Mouse (Mus musculus) spleen, postnatal 4 days (tissue): ENCODE results near the gene Olfr1253.

ENCODE experiments used
- DNase-seq, 2 experiments: peaks; one replicate each; pipeline ENCODE4 v3.0.0; 2022; ENCODE audit warnings: low spot score in 2 of 2

Gene Olfr1253

DNA sequence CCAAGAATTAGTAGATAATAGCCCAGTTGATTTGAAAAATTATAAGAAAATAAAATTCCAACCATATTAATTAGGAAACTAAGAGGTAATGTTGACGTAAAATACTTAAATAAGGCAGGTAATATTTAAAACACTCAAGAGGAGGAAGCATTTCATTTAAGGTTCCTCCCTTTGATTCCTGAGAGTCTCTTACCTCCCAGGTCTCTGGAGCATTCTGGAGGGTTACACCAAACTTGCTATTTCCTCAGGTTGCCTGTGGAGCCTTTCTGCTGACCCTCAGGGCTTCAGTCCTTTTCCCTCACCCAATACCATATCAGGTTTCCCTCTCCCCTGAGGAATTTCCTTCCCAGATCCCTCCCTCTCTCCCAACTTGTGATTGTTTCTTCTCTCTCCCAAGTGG lies at the start of gene Olfr1253:
Olfr1253 (minus strand) TSS at position 101 of the 400 bp plus-strand sequence.
- DNase-seq: no peak

- DNase-seq: no peak
These were observed 42.7 kb upstream of the Olfr1253 start for GRCm38 (mm10) chr2:89799583-89799982.

- no peak for DNase-seq
These were observed 36.6 kb upstream of the Olfr1253 start, which contains the start of gene Olfr1254 for GRCm38 (mm10) chr2:89793519-89793918. Gene Olfr1254, minus strand, starts transcription at chr2:89793619.

DNA sequence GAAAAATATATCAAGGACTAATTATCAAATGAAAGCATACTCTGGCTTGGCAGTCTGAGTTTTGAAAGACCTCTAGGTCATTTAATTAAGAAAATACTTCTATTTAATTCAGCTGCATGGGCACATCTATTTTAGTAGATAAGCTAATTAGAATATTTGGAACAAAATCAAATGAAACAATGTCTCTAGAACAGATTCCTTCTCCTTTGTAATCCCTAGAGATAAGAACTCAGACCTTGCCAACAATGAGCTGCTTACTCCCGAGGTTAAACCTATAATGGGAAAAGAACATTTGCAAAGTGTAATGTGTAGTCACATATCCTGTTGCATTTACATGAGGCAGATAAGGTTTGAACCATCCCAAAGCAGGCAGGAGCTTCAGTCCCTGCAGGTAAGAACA lies 32.0 kb downstream of the Olfr1253 start, which contains the start of gene Olfr1252:
Olfr1252 (minus strand) TSS at position 101 of the 400 bp plus-strand sequence.
- no peak for DNase-seq
